11 mouse cellular contexts compared by ENCODE assay signal in the genomic region with DNA sequence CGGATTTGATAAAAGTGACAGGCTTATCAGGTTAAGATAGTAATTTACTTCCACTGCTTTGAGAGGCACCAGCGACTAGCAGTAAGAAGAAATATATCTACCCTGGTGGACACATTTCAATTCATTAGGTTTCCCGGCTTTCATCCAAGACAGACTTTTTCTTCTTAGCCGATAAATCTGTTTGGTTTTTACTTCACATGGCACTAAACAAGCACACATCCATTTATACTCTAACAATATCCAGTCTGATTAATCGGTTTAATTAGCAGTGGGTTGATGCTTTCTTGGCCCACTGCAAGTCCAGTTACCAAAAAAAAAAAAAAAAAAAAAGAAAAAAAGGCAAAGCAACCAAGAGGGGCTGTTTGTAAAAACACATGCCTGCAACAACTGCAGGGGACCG.
"Had no signal": no experiment of that assay in that cellular context is flagged by ENCODE, and none has a peak within 500 bp of the region (broad histone marks: within the 10 kb centered on the region; RNA-seq: fewer than 3 reads in every experiment).

No protein-coding gene starts in this region.

- H3K4me3 ChIP-seq: kidney, embryonic 15.5 days; left cerebral cortex, adult 2 months; limb, embryonic 10.5 days; liver, embryonic 12.5 days; midbrain, embryonic 13.5 days had no signal

- H3K4me2 ChIP-seq: kidney, embryonic 15.5 days; liver, embryonic 12.5 days; midbrain, embryonic 13.5 days had no signal

- H3K9ac ChIP-seq: kidney, embryonic 15.5 days; liver, embryonic 12.5 days; midbrain, embryonic 13.5 days had no signal

- H3K36me3 ChIP-seq: kidney, embryonic 15.5 days; limb, embryonic 10.5 days; liver, embryonic 12.5 days; midbrain, embryonic 13.5 days had no signal

- H3K4me1 ChIP-seq: liver, embryonic 12.5 days had no signal

- H3K27me3 ChIP-seq: kidney, embryonic 15.5 days; liver, embryonic 12.5 days had no signal

- ATAC-seq: liver, embryonic 12.5 days; midbrain, embryonic 13.5 days had no signal

- H3K27ac ChIP-seq: kidney, embryonic 15.5 days; left cerebral cortex, adult 2 months; limb, embryonic 10.5 days; liver, embryonic 12.5 days had no signal

- DNase-seq: kidney, adult 18-20 months; kidney, postnatal 14 days; lung, postnatal 36 days; right cerebral cortex, adult 18-20 months; right cerebral cortex, postnatal 25 days; thymus, postnatal 36 days had no signal

- H3K9me3 ChIP-seq: kidney, embryonic 15.5 days; limb, embryonic 10.5 days; liver, embryonic 12.5 days; midbrain, embryonic 13.5 days had no signal
